Mouse (Mus musculus): ENCODE data around the gene Alad. TPM values are rescaled to one million over a fixed set of nuclear protein-coding genes. Genes with fewer than 3 reads are reported as not detected.

Alad gene
- 67.2 and 69.3 TPM in 2 replicates for polyA plus RNA-seq (2014; fragmentation: Nextera tagmentation; extraction: Ambion mirVana)

GRCm38 (mm10) chr4:62519849-62520233 lies at the start of gene Alad:
Alad (minus strand) TSS chr4:62519918.
- Histone ChIP-seq H3K4me1 (ENCODE audit: control insufficient read depth in 2 of 2, insufficient read depth in 2 of 2, low read length in 2 of 2) (peaks cover 27 to 39% of the 10 kb centered on the region in 2 experiments), H3K9ac (ENCODE audit: low read length) (peak within 1 kb of the TSS; percentile 84), H3K4me3 (ENCODE audit: control insufficient read depth in 1 of 2, insufficient read depth in 1 of 2, low read depth in 1 of 2, low read length in 2 of 2) (peak within 1 kb of the TSS; percentile 71 to 97), H3K36me3 (ENCODE audit: control insufficient read depth, insufficient read depth, low read length) (peaks cover 23% of the 10 kb centered on the region), H3K27me3 (ENCODE audit: control insufficient read depth, insufficient read depth, low read length) (no peaks in the 10 kb centered on the region), H3K4me2 (ENCODE audit: low read length) (peak within 1 kb of the TSS; percentile 68), H3K9me3 (ENCODE audit: control insufficient read depth, low read length) (no peaks in the 10 kb centered on the region), H3K27ac (replicated peaks in 1 of 2; ENCODE audit: control insufficient read depth in 1 of 2, insufficient read depth in 1 of 2, low read depth in 2 of 2, low read length in 2 of 2) (peak within 1 kb of the TSS; percentile 85 to 88)
- WGBS: under 1% methylated on average over 37 of the region's 37 CpGs
- ATAC-seq (ENCODE audit: insufficient number of reproducible peaks, insufficient read depth, low FRiP score, low read depth): peak; percentile 85

GRCm38 (mm10) chr4:62568359-62568758 lies 48.6 kb upstream of the Alad start:
- Histone ChIP-seq H3K27me3 (ENCODE audit: control insufficient read depth, insufficient read depth, low read length) (peaks cover 85% of the 10 kb centered on the region), H3K36me3 (ENCODE audit: control insufficient read depth, insufficient read depth, low read length) (no peaks in the 10 kb centered on the region), H3K4me3 (ENCODE audit: control insufficient read depth in 1 of 2, insufficient read depth in 1 of 2, low read depth in 1 of 2, low read length in 2 of 2) (no peak overlapping the region), H3K4me1 (ENCODE audit: control insufficient read depth in 2 of 2, insufficient read depth in 2 of 2, low read length in 2 of 2) (peaks cover 18 to 20% of the 10 kb centered on the region in 2 experiments), H3K4me2 (ENCODE audit: low read length) (no peak overlapping the region), H3K9me3 (ENCODE audit: control insufficient read depth, low read length) (peaks cover 5% of the 10 kb centered on the region; the same call in 1 of the 2 replicates), H3K27ac (replicated peaks in 1 of 2; ENCODE audit: control insufficient read depth in 1 of 2, insufficient read depth in 1 of 2, low read depth in 2 of 2, low read length in 2 of 2) (no peak overlapping the region), H3K9ac (ENCODE audit: low read length) (no peak overlapping the region)
- WGBS: 68% methylated on average over 1 of the region's 1 CpGs
- ATAC-seq (ENCODE audit: insufficient number of reproducible peaks, insufficient read depth, low FRiP score, low read depth): no peak

GRCm38 (mm10) chr4:62567696-62568095 lies 48.0 kb upstream of the Alad start:
- no peak overlapping the region for H3K27ac ChIP-seq (replicated peaks in 1 of 2; ENCODE audit: control insufficient read depth in 1 of 2, insufficient read depth in 1 of 2, low read depth in 2 of 2, low read length in 2 of 2)
- H3K9ac ChIP-seq (ENCODE audit: low read length): no peak overlapping the region
- H3K9me3 ChIP-seq (ENCODE audit: control insufficient read depth, low read length): no peaks in the 10 kb centered on the region
- no peak for ATAC-seq (ENCODE audit: insufficient number of reproducible peaks, insufficient read depth, low FRiP score, low read depth)
- H3K27me3 ChIP-seq (ENCODE audit: control insufficient read depth, insufficient read depth, low read length): peaks cover 86% of the 10 kb centered on the region
- H3K4me2 ChIP-seq (ENCODE audit: low read length): no peak overlapping the region
- WGBS: 78% methylated on average over 6 of the region's 6 CpGs
- H3K36me3 ChIP-seq (ENCODE audit: control insufficient read depth, insufficient read depth, low read length): no peaks in the 10 kb centered on the region
- peaks cover 18 to 20% of the 10 kb centered on the region in 2 experiments for H3K4me1 ChIP-seq (ENCODE audit: control insufficient read depth in 2 of 2, insufficient read depth in 2 of 2, low read length in 2 of 2)
- H3K4me3 ChIP-seq (ENCODE audit: control insufficient read depth in 1 of 2, insufficient read depth in 1 of 2, low read depth in 1 of 2, low read length in 2 of 2): no peak overlapping the region

- 25% methylated on average over 4 of the region's 4 CpGs for WGBS
- peaks cover 84% of the 10 kb centered on the region for H3K27me3 ChIP-seq (ENCODE audit: control insufficient read depth, insufficient read depth, low read length)
- peaks cover 18 to 20% of the 10 kb centered on the region in 2 experiments for H3K4me1 ChIP-seq (ENCODE audit: control insufficient read depth in 2 of 2, insufficient read depth in 2 of 2, low read length in 2 of 2)
- no peaks in the 10 kb centered on the region for H3K9me3 ChIP-seq (ENCODE audit: control insufficient read depth, low read length)
- H3K4me3 ChIP-seq (ENCODE audit: control insufficient read depth in 1 of 2, insufficient read depth in 1 of 2, low read depth in 1 of 2, low read length in 2 of 2): no peak overlapping the region
- ATAC-seq (ENCODE audit: insufficient number of reproducible peaks, insufficient read depth, low FRiP score, low read depth): no peak
- peak overlapping the region; percentile 48 to 53; a peak in 3 of 4 replicates for H3K27ac ChIP-seq (replicated peaks in 1 of 2; ENCODE audit: control insufficient read depth in 1 of 2, insufficient read depth in 1 of 2, low read depth in 2 of 2, low read length in 2 of 2)
- no peak overlapping the region for H3K4me2 ChIP-seq (ENCODE audit: low read length)
- H3K36me3 ChIP-seq (ENCODE audit: control insufficient read depth, insufficient read depth, low read length): no peaks in the 10 kb centered on the region
- no peak overlapping the region for H3K9ac ChIP-seq (ENCODE audit: low read length)
Observed at GRCm38 (mm10) chr4:62566530-62566929, 46.8 kb upstream of the Alad start.

- Histone ChIP-seq H3K4me2 (ENCODE audit: low read length) (no peak overlapping the region), H3K27me3 (ENCODE audit: control insufficient read depth, insufficient read depth, low read length) (peaks cover 71% of the 10 kb centered on the region), H3K36me3 (ENCODE audit: control insufficient read depth, insufficient read depth, low read length) (no peaks in the 10 kb centered on the region), H3K4me1 (ENCODE audit: control insufficient read depth in 2 of 2, insufficient read depth in 2 of 2, low read length in 2 of 2) (peaks cover 16 to 23% of the 10 kb centered on the region in 2 experiments), H3K9ac (ENCODE audit: low read length) (no peak overlapping the region), H3K27ac (replicated peaks in 1 of 2; ENCODE audit: control insufficient read depth in 1 of 2, insufficient read depth in 1 of 2, low read depth in 2 of 2, low read length in 2 of 2) (no peak overlapping the region), H3K4me3 (ENCODE audit: control insufficient read depth in 1 of 2, insufficient read depth in 1 of 2, low read depth in 1 of 2, low read length in 2 of 2) (no peak overlapping the region), H3K9me3 (ENCODE audit: control insufficient read depth, low read length) (no peaks in the 10 kb centered on the region)
- ATAC-seq (ENCODE audit: insufficient number of reproducible peaks, insufficient read depth, low FRiP score, low read depth): no peak
- WGBS: 59% methylated on average over 4 of the region's 4 CpGs
Observed at GRCm38 (mm10) chr4:62562006-62562405, 42.3 kb upstream of the Alad start.

GRCm38 (mm10) chr4:62561630-62562001 lies 41.9 kb upstream of the Alad start:
- Histone ChIP-seq H3K36me3 (ENCODE audit: control insufficient read depth, insufficient read depth, low read length) (no peaks in the 10 kb centered on the region), H3K4me3 (ENCODE audit: control insufficient read depth in 1 of 2, insufficient read depth in 1 of 2, low read depth in 1 of 2, low read length in 2 of 2) (no peak overlapping the region), H3K27ac (replicated peaks in 1 of 2; ENCODE audit: control insufficient read depth in 1 of 2, insufficient read depth in 1 of 2, low read depth in 2 of 2, low read length in 2 of 2) (no peak overlapping the region), H3K4me2 (ENCODE audit: low read length) (no peak overlapping the region), H3K4me1 (ENCODE audit: control insufficient read depth in 2 of 2, insufficient read depth in 2 of 2, low read length in 2 of 2) (peaks cover 16 to 22% of the 10 kb centered on the region in 2 experiments), H3K9me3 (ENCODE audit: control insufficient read depth, low read length) (no peaks in the 10 kb centered on the region), H3K9ac (ENCODE audit: low read length) (no peak overlapping the region), H3K27me3 (ENCODE audit: control insufficient read depth, insufficient read depth, low read length) (peaks cover 69% of the 10 kb centered on the region)
- no peak for ATAC-seq (ENCODE audit: insufficient number of reproducible peaks, insufficient read depth, low FRiP score, low read depth)
- WGBS: 50% methylated on average over 3 of the region's 3 CpGs

- H3K4me2 ChIP-seq (ENCODE audit: low read length): no peak overlapping the region
- WGBS: 24% methylated on average over 4 of the region's 4 CpGs
- ATAC-seq (ENCODE audit: insufficient number of reproducible peaks, insufficient read depth, low FRiP score, low read depth): no peak
- H3K4me1 ChIP-seq (ENCODE audit: control insufficient read depth in 2 of 2, insufficient read depth in 2 of 2, low read length in 2 of 2): peaks cover 11 to 17% of the 10 kb centered on the region in 2 experiments
- no peak overlapping the region for H3K9ac ChIP-seq (ENCODE audit: low read length)
- H3K36me3 ChIP-seq (ENCODE audit: control insufficient read depth, insufficient read depth, low read length): no peaks in the 10 kb centered on the region
- no peak overlapping the region for H3K27ac ChIP-seq (replicated peaks in 1 of 2; ENCODE audit: control insufficient read depth in 1 of 2, insufficient read depth in 1 of 2, low read depth in 2 of 2, low read length in 2 of 2)
- peaks cover 64% of the 10 kb centered on the region for H3K27me3 ChIP-seq (ENCODE audit: control insufficient read depth, insufficient read depth, low read length)
- H3K9me3 ChIP-seq (ENCODE audit: control insufficient read depth, low read length): no peaks in the 10 kb centered on the region
- H3K4me3 ChIP-seq (ENCODE audit: control insufficient read depth in 1 of 2, insufficient read depth in 1 of 2, low read depth in 1 of 2, low read length in 2 of 2): no peak overlapping the region
Observed at GRCm38 (mm10) chr4:62560963-62561629, 41.4 kb upstream of the Alad start.

All from heart, embryonic 14.5 days (tissue).